Mouse (Mus musculus) thymus, adult 2 months (tissue): ENCODE data around the gene Grrp1.

Experiments
- CTCF ChIP-seq: fragments of 200-500 bp; IDR thresholded peaks from 2 replicates; pipeline ENCODE4 v1.5.1; 2012; ENCODE audit warnings: mild to moderate bottlenecking, control low read depth, low read length, moderate library complexity, borderline replicate concordance; ENCODE audit not compliant: control insufficient read depth, poor library complexity, insufficient read depth; ENCODE audit errors: extremely low read depth
- POLR2A ChIP-seq: fragments of 200-500 bp; IDR thresholded peaks from 2 replicates; pipeline ENCODE4 v1.6.1; 2012; ENCODE audit warnings: mild to moderate bottlenecking, low read length, control low read depth, moderate library complexity; ENCODE audit not compliant: control insufficient read depth, poor library complexity, insufficient read depth; ENCODE audit errors: extremely low read depth

GRCm38 (mm10) chr4:134202904-134203303 lies 51.0 kb downstream of the Grrp1 start, which contains the start of gene Gm7534:
- TF ChIP-seq CTCF (no peak), POLR2A (no peak)
